Mouse (Mus musculus) embryonic facial prominence, embryonic 10.5 days (tissue): ENCODE measurements at regions not wholly inside any gene's neighbourhood (a gene's known extent, or its start where the extent isn't known, plus 50 kb on each side); places are given as distances from the start of the nearest gene placed in this dataset.

Experiments used
- DNase-seq: peaks from one replicate; pipeline ENCODE4 v3.0.0-alpha.2; 2017; ENCODE audit warnings: low spot score
- H3K27ac ChIP-seq: fragments of 300-500 bp; sonication (generic); replicated peaks from 2 replicates; pipeline ENCODE4 v1.5.1; 2016; ENCODE audit warnings: mild to moderate bottlenecking
- H3K27me3 ChIP-seq: fragments of 300-500 bp; sonication (generic); replicated peaks from 2 replicates; pipeline ENCODE4 v1.6.1; 2016; ENCODE audit warnings: low read depth, mild to moderate bottlenecking; ENCODE audit not compliant: poor library complexity, severe bottlenecking
- H3K36me3 ChIP-seq: fragments of 300-500 bp; sonication (generic); replicated peaks from 2 replicates; pipeline ENCODE4 v1.6.1; 2016; ENCODE audit warnings: mild to moderate bottlenecking, moderate library complexity
- H3K4me1 ChIP-seq: fragments of 300-500 bp; sonication (generic); 2 replicates; pipeline ENCODE4 v1.6.1; 2016
- H3K4me3 ChIP-seq: fragments of 300-500 bp; sonication (generic); 2 replicates; pipeline ENCODE4 v1.5.1; 2016; ENCODE audit warnings: mild to moderate bottlenecking, moderate library complexity
- H3K9me3 ChIP-seq: fragments of 300-500 bp; sonication (generic); 2 replicates; pipeline ENCODE4 v1.6.1; 2016; ENCODE audit warnings: mild to moderate bottlenecking
- WGBS: fragments of 180-500 bp; shearing (Covaris S2); methylation state at CpG from one replicate; pipeline ENCODE4 v1.1.7; 2016; 5-methylcytosine and 5-hydroxymethylcytosine counted together

GRCm38 (mm10) chr9:118391715-118392114, 86.3 kb upstream of the Eomes start:
- 50% methylated on average over 7 of the region's 7 CpGs for WGBS
- Histone ChIP-seq H3K4me3 (no peak overlapping the region), H3K27ac (no peak overlapping the region), H3K27me3 (peaks cover 50% of the 10 kb centered on the region), H3K4me1 (peaks cover 11% of the 10 kb centered on the region), H3K9me3 (no peaks in the 10 kb centered on the region), H3K36me3 (no peaks in the 10 kb centered on the region)
- DNase-seq, result no peak

- Histone ChIP-seq H3K4me3 (no peak overlapping the region), H3K36me3 (no peaks in the 10 kb centered on the region), H3K4me1 (peaks cover 11% of the 10 kb centered on the region), H3K27me3 (peaks cover 39% of the 10 kb centered on the region), H3K27ac (no peak overlapping the region), H3K9me3 (no peaks in the 10 kb centered on the region)
- WGBS, result 87% methylated on average over 1 of the region's 1 CpGs
- DNase-seq, result no peak
Observed at GRCm38 (mm10) chr9:118392796-118393195, 85.2 kb upstream of the Eomes start.

DNA sequence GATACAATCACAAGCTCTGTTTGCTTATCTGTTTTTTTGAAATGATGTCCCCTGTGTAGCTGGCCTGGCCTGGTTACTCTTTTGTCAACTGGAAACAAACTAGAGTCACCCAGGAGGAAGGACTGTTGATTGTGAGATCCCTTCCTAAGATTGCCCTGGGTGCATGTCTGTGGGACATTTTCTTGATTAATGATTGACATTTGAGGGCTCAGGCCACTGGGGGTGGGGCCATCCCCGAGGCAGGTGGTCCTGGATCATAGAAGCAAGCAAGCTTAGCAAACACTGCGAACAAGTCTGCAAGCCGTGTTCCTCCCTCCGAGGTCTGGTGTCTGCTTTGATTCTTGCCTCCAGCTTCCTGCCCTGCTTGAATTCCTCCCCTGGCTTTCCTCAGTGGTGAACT, 84.4 kb upstream of the Eomes start:
- H3K9me3 ChIP-seq, result no peaks in the 10 kb centered on the region
- H3K27ac ChIP-seq, result no peak overlapping the region
- 53% methylated on average over 4 of the region's 4 CpGs for WGBS
- H3K4me3 ChIP-seq, result no peak overlapping the region
- H3K36me3 ChIP-seq, result no peaks in the 10 kb centered on the region
- H3K27me3 ChIP-seq, result peaks cover 31% of the 10 kb centered on the region
- no peak for DNase-seq
- peaks cover 11% of the 10 kb centered on the region for H3K4me1 ChIP-seq

DNA sequence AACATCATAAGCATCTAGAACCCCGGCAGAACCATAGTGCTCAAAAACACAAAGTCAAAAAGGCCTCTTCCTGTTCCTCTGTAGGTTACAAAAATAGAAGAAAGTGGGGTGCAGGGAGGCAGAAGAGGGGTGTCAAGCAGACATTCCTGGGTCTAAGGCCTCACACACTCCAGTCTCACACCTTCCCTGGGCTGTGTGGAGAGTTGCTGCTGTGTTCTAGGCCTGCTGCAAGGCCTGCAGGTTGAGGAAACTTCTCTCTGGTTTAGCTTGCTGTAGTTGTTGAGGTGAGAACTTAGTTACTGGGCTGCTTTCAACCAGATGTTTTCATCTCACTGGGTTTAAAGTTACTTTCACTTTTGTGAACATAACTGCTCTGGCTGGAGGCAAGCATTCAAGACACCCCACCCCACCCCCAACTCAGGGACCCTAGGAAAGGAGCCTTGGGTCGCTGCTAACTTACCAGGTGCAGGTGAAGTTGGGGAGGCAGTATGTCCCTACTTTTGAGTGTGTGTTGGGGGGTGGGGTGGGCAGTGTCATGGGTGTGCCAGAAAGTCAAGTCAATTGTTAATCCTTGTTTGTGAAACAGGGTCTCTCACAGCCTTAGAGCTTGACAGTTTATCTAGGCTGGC, 81.5 kb upstream of the Eomes start:
- Histone ChIP-seq H3K9me3 (no peaks in the 10 kb centered on the region), H3K27me3 (0 out of 2 replicates have a peak, but pooled peaks cover 3% of the 10 kb centered on the region), H3K4me3 (no peak overlapping the region), H3K36me3 (no peaks in the 10 kb centered on the region), H3K4me1 (peaks cover 5% of the 10 kb centered on the region), H3K27ac (no peak overlapping the region)
- WGBS, result 69% methylated on average over 2 of the region's 2 CpGs
- DNase-seq, result no peak

DNA sequence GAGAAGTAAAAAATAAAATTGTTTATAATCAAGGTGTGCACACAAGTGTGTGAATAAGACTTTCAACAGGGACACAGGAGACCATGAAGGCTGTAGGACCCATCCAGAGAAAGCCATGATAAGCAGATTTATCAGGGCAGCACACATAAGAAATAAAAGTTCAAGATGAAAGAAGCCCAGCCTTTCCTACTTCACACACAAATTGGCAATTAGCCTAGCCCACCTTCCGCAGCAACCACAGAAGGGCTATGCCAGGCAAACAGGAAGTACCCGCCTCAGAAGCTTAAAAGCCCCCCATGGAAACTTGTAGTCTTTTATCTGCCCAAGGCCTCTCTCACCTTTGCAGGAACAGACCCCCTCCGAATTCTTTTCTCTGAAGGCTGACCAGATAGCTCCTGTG, 77.5 kb upstream of the Eomes start:
- Histone ChIP-seq H3K36me3 (no peaks in the 10 kb centered on the region), H3K27ac (no peak overlapping the region), H3K27me3 (no peaks in the 10 kb centered on the region), H3K4me3 (no peak overlapping the region), H3K9me3 (no peaks in the 10 kb centered on the region), H3K4me1 (peaks cover 5% of the 10 kb centered on the region)
- WGBS, result 79% methylated on average over 3 of the region's 3 CpGs
- DNase-seq, result no peak

GRCm38 (mm10) chr9:118401170-118401569, 76.8 kb upstream of the Eomes start:
- DNase-seq, result no peak
- H3K9me3 ChIP-seq, result no peaks in the 10 kb centered on the region
- H3K36me3 ChIP-seq, result no peaks in the 10 kb centered on the region
- H3K4me1 ChIP-seq, result peaks cover 5% of the 10 kb centered on the region
- H3K27me3 ChIP-seq, result no peaks in the 10 kb centered on the region
- no peak overlapping the region for H3K27ac ChIP-seq
- H3K4me3 ChIP-seq, result no peak overlapping the region

GRCm38 (mm10) chr9:118404867-118405266, 73.1 kb upstream of the Eomes start:
- Histone ChIP-seq H3K9me3 (no peaks in the 10 kb centered on the region), H3K27ac (no peak overlapping the region), H3K4me1 (no peaks in the 10 kb centered on the region), H3K36me3 (no peaks in the 10 kb centered on the region), H3K4me3 (no peak overlapping the region), H3K27me3 (no peaks in the 10 kb centered on the region)
- DNase-seq, result no peak
- WGBS, result 71% methylated on average over 6 of the region's 6 CpGs

GRCm38 (mm10) chr9:118405926-118406518, 72.0 kb upstream of the Eomes start:
- DNase-seq, result no peak
- 64% methylated on average over 9 of the region's 9 CpGs for WGBS

GRCm38 (mm10) chr9:118416032-118416431, 62.0 kb upstream of the Eomes start:
- Histone ChIP-seq H3K27ac (no peak overlapping the region), H3K27me3 (no peaks in the 10 kb centered on the region), H3K36me3 (no peaks in the 10 kb centered on the region), H3K9me3 (no peaks in the 10 kb centered on the region), H3K4me3 (no peak overlapping the region), H3K4me1 (no peaks in the 10 kb centered on the region)
- 79% methylated on average over 4 of the region's 4 CpGs for WGBS
- no peak for DNase-seq

More at GRCm38 (mm10) chr9:118405926-118406518, 72.0 kb upstream of the Eomes start:
- no peaks in the 10 kb centered on the region for H3K4me1 ChIP-seq
- no peak overlapping the region for H3K4me3 ChIP-seq
- no peaks in the 10 kb centered on the region for H3K27me3 ChIP-seq
- no peaks in the 10 kb centered on the region for H3K9me3 ChIP-seq
- no peak overlapping the region for H3K27ac ChIP-seq
- no peaks in the 10 kb centered on the region for H3K36me3 ChIP-seq

DNA sequence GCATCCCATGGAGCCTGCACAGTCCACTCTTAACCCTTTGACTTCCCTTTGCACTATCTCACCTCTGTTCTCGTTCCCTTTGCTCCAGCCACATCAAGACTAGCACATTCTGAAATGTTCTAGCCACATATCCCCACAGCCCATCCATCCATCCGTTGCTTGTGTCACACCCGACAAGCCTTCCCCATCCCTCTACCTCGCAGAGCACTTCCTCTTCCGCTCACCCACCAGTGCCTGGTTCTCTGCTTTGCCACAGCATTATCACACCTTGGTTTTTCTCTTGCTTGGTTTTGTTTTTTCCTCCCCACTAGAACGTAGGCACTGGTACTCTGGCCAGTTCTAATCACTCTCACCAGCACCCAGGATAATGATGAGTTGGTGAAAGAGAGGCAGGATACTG, 61.5 kb upstream of the Eomes start:
- no peaks in the 10 kb centered on the region for H3K36me3 ChIP-seq
- no peaks in the 10 kb centered on the region for H3K4me1 ChIP-seq
- no peaks in the 10 kb centered on the region for H3K9me3 ChIP-seq
- H3K4me3 ChIP-seq, result no peak overlapping the region
- H3K27ac ChIP-seq, result no peak overlapping the region
- no peaks in the 10 kb centered on the region for H3K27me3 ChIP-seq
- no peak for DNase-seq
- 84% methylated on average over 6 of the region's 6 CpGs for WGBS

DNA sequence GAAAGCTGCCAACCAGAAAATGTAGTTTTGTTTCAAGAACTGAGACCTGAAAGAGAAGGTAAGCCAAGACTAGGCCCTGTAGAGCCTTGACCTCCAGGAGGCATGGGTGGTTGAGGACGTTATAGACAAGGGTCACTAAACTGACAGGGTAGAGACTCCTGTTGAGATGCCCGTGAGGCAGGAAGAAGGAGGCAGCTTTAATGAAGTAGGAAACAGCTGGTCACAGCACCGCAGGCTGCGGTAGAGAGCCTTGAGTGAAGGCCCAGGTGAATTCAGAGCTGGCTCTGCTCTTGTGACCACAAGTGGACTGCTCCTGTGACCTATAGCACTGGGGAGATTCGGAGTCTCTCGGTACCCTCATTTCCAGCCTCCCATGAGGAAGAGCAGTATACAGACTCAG, 53.7 kb upstream of the Eomes start:
- 80% methylated on average over 6 of the region's 6 CpGs for WGBS
- Histone ChIP-seq H3K27me3 (no peaks in the 10 kb centered on the region), H3K4me3 (no peak overlapping the region), H3K36me3 (no peaks in the 10 kb centered on the region), H3K27ac (no peak overlapping the region), H3K9me3 (no peaks in the 10 kb centered on the region), H3K4me1 (no peaks in the 10 kb centered on the region)
- no peak for DNase-seq
